Mouse (Mus musculus) layer of hippocampus, postnatal 25 days (tissue): ENCODE results near the gene 1110065P20Rik. TPM values are rescaled to one million over a fixed set of nuclear protein-coding genes. Genes with fewer than 3 reads are reported as not detected.

Experiments used
- total RNA-seq, 2 experiments: library from RNA; stranded (reverse); gene quantifications; 2 replicates each; pipeline ENCODE4 v1.2.3; 2021

The 1110065P20Rik gene
- total RNA-seq, 2 experiments from 2014 or later, result 88.5 to 105 TPM

Other genes with a start within 250 kb of the 1110065P20Rik start
- gene 3100002H09Rik, start 240.4 kb downstream of the 1110065P20Rik start, total RNA-seq, result 1 to 10 TPM in 1 of 2 experiments, not detected in 1; 1.6 TPM
- 10 to 100 TPM; 46.3 to 49.8 TPM for gene Pou3f1, start 194.4 kb downstream of the 1110065P20Rik start, total RNA-seq
- gene Utp11, start 157.6 kb downstream of the 1110065P20Rik start, total RNA-seq, result 10 to 100 TPM; 15.1 to 16.6 TPM
- 1 to 10 TPM; 2.3 to 2.8 TPM for gene Fhl3, start 150.5 kb downstream of the 1110065P20Rik start, total RNA-seq
- 10 to 100 TPM; 34.6 to 34.8 TPM for gene Sf3a3, start 136.4 kb downstream of the 1110065P20Rik start, total RNA-seq
- gene Inpp5b, start 109.3 kb downstream of the 1110065P20Rik start, total RNA-seq, result 10 to 100 TPM; 34.6 to 51.5 TPM
- gene Mtf1, start 49.1 kb downstream of the 1110065P20Rik start, total RNA-seq, result 10 to 100 TPM; 26.4 to 28.8 TPM
- 10 to 100 TPM; 31.6 to 32.3 TPM for gene Yrdc, start 517 bp downstream of the 1110065P20Rik start, total RNA-seq
- gene Maneal, start 11.0 kb upstream of the 1110065P20Rik start, total RNA-seq, result 10 to 100 TPM; 50.0 to 53.1 TPM
- 10 to 100 TPM; 25.8 to 30.6 TPM for gene Epha10, start 29.7 kb upstream of the 1110065P20Rik start, total RNA-seq
- gene 9930104L06Rik, start 85.9 kb upstream of the 1110065P20Rik start, total RNA-seq, result 10 to 100 TPM; 20.1 to 20.4 TPM
- gene Cdca8, start 88.1 kb upstream of the 1110065P20Rik start, total RNA-seq, result 1 to 10 TPM; 2.2 to 2.6 TPM
- gene Rspo1, start 135.2 kb upstream of the 1110065P20Rik start, total RNA-seq, result 1 to 10 TPM; 7.4 to 7.9 TPM
- 10 to 100 TPM; 54.3 to 66.8 TPM for gene Gnl2, start 165.4 kb upstream of the 1110065P20Rik start, total RNA-seq
- under 1 TPM; 0.37 to 0.73 TPM for gene Dnali1, start 214.5 kb upstream of the 1110065P20Rik start, total RNA-seq
- 10 to 100 TPM; 13.8 to 16.3 TPM for gene Snip1, start 215.5 kb upstream of the 1110065P20Rik start, total RNA-seq
- gene Meaf6, start 233.9 kb upstream of the 1110065P20Rik start, total RNA-seq, result 100 to 1,000 TPM; 116 to 120 TPM